Mouse (Mus musculus) fibroblast of lung, adult 2 months (primary cell): ENCODE measurements around the gene Flvcr2.
"Not testable (repeated sequence)": the region's sequence is repeated elsewhere in the genome, so short reads cannot be mapped to it uniquely, and the experiment has no call there.

Source experiments
- DNase-seq: peaks from one replicate; pipeline ENCODE4 v3.0.0-alpha.2; 2011; ENCODE audit warnings: low read depth

Flvcr2 gene

DNA sequence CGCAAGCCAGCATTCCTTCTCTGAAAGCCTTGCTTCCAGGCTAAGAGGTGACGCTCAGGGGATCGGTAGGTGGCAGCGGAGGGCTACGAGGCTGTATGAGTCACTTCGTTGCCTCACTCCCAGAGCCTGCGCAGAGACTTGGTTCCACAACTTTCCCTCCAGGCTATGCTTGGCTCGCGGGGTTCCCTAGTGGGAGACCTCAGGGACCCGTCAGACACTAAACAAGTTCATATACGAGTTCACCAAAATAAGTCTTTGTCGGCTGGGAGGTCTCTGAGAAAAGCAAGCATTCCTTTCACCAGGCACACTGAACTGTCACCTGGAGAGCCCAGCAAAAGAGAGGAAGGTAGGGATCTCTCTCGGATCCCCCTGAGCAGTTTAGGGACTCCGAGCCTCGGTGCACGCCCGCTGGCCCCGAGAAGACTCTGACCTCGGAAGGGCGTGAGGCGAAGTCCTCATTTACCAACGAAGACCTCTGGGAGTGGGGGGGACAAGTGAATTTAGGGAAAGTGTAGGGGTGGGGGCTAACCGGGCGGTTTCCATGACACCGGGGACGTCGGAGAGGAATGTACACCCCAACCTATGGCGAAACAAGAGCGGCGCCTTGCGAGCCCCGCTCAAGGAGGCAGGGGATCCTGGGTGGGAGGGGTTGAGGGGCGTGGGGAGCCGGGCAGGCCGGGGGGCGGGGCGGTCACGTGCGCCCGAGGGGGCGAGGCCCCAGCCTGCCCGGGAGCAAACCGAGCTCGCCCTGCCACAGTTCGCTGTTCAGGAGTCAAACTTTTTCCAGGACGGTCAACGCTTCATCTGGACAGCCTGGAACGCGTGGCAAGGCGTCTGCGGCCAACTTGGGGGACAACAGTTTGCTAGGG, at the start of gene Flvcr2:
Gene Flvcr2, plus strand, starts transcription at position 713 of the 869 bp plus-strand sequence.
- peak; percentile 59 for DNase-seq

GRCm38 (mm10) chr12:85698179-85698578, 48.2 kb upstream of the Flvcr2 start:
- DNase-seq: not testable (repeated sequence)

DNA sequence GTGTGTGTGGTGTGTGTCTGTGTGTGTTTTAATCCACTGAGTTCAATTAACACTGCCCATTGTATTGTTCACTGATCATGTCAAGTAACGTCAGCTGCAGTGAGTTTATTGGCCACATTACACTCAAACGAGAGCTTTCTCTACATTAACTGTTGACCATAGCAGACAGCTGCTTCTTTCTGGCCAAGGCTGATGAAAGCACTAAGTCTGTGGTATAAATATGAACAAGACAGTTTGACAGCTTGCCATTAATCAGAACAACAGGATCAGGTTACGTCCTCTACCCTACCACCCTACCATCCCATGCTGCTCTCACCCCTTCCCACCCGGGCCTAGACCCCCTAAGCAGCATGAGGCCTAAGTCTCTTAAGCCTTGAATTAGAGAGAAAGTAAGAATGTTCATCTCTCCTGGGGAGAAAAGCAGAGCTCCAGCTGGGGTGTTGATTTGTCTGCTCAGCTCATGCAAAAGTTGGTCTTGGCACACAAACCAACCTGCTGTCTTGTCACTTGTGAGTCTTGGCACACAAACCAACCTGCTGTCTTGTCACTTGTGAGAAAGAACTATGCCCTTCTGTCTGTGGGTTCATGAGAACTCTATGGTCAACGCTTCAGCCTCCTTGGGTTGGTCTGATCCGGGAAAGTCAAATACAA, 46.0 kb upstream of the Flvcr2 start:
- no peak for DNase-seq

DNA sequence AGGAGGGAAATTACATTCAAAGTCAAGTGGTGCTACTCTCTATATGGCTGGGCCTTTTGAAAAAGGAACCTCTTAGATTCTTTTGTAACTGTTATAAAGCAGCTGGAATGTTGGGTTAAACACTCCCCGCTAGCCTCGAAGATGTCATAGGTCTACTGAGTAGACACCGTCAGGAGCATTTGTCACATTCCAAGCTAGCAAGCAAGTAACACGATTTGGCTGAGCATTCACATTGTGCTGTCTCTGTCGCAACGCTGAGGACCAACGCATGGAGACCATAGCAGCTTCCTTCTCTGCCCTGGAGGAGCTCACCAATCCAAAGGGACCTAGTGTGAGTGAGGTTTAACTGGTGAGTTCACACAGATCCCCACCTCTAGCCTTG, 45.5 kb upstream of the Flvcr2 start:
- DNase-seq: no peak

- DNase-seq: no peak
Measured at GRCm38 (mm10) chr12:85702166-85703055, 43.9 kb upstream of the Flvcr2 start.

DNA sequence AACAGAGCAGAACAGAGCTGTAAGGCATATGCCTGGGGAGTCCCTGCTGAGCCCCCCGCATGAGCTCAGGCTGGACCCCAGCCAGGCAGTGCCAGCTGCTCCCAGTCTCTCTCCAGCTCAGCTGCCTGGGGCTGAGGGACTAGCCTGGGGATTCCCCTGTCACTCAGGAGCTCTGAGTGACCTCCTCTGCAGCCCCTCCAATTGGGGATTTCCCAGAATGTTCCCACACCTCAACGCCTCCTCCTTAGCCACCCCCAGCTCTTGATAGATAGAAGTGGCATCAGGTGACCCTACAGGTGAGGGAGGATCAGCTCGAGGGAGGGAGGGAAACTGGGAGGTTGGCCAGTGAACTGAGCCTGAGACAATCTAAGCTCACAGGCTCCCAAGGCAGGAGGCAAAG, 42.8 kb upstream of the Flvcr2 start:
- no peak for DNase-seq

- no peak for DNase-seq
Measured at GRCm38 (mm10) chr12:85704566-85704965, 41.8 kb upstream of the Flvcr2 start.

- DNase-seq: peak; percentile 83
Measured at GRCm38 (mm10) chr12:85705002-85705830, 41.1 kb upstream of the Flvcr2 start.

- no peak for DNase-seq
Measured at GRCm38 (mm10) chr12:85705831-85706530, 40.4 kb upstream of the Flvcr2 start.

GRCm38 (mm10) chr12:85706906-85707305, 39.4 kb upstream of the Flvcr2 start:
- DNase-seq: no peak

- DNase-seq: no peak
Measured at GRCm38 (mm10) chr12:85707391-85707790, 38.9 kb upstream of the Flvcr2 start.

DNA sequence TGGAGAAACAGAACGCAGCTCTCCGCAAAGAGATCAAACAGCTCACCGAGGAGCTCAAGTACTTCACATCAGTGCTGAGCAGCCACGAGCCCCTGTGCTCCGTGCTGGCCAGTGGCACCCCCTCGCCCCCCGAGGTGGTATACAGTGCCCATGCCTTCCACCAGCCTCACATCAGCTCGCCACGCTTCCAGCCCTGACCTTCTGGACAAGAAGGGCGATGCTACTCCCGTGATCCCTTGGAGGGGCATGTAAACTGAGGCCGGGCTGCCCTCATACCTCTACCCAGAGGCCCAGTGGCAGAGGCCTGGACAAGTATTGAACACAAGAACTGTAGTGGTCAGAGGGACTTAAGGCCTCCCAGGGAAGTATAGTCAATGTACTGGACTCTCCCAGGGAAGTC, 37.8 kb upstream of the Flvcr2 start:
- DNase-seq: no peak

GRCm38 (mm10) chr12:85710695-85711094, 35.6 kb upstream of the Flvcr2 start:
- DNase-seq: no peak

DNA sequence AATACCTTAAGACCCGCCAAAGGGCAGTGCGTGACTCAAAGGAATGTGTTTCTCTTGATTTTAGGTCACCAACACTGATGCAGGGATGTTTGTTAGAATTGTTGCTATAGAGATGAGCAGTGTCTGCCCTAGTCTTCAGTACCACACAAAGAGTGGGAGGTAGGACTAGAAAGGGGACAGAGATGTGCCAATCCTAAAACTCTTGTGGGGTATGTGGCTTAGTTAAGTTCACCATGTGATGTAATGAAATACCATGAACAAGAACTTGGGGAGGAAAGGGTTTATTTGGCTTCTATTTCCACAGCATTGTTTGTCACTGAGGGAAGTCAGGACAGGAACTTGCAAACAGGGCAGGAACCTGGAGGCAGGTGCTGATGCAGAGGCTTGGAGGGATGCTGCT, 33.8 kb upstream of the Flvcr2 start:
- DNase-seq: no peak

GRCm38 (mm10) chr12:85714126-85714525, 32.2 kb upstream of the Flvcr2 start:
- no peak for DNase-seq

GRCm38 (mm10) chr12:85725306-85725705, 21.0 kb upstream of the Flvcr2 start:
- no peak for DNase-seq

DNA sequence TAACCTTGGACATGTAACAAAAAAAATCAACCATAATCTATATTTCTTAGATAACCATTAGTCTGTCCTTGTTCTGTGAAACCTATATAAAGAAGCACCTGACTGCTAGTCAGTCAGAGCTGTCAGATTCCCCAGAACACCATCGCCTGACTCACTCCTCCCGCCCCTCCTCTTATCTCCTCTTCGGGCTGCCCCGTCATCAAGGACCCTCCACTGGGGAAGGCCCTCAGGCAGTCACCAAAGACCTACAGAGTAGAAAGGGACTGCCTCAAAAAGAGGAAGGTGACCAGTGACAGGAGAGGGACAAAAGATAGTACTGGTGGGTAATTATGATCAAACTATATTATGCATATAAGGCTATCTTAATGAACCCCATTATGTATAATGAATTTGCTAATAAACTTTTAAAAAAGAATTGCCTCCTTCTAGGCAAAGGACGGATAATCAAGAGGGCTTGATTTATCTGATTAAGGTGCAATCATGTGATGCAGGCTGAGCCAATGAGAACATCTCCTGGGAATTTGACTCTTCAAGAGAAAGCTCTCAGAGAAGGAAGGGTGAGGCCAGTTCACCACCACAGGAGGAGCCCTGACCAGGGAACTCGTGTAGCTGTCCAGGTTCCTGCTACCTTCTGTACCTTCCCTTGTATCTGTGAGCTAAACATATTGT, 19.5 kb upstream of the Flvcr2 start:
- DNase-seq: no peak

GRCm38 (mm10) chr12:85728181-85728580, 18.2 kb upstream of the Flvcr2 start:
- DNase-seq: no peak

- DNase-seq: peak; percentile 15
Measured at GRCm38 (mm10) chr12:85729022-85729944, 17.1 kb upstream of the Flvcr2 start.
